Mouse (Mus musculus) mouse trophoblast stem cell (cell line): ENCODE results near the gene Zfp768.
"Not testable (repeated sequence)": the region's sequence is repeated elsewhere in the genome, so short reads cannot be mapped to it uniquely, and the experiment has no call there.

Experiments used
- in situ Hi-C, 2 experiments: fragments of 300-500 bp; cut with MseI, MboI; formaldehyde crosslinking; loops; 2 replicates in 1 of 2; 3 replicates in 1 of 2; pipeline ENCODE4 v1.15.1; 2025

The Zfp768 gene

DNA sequence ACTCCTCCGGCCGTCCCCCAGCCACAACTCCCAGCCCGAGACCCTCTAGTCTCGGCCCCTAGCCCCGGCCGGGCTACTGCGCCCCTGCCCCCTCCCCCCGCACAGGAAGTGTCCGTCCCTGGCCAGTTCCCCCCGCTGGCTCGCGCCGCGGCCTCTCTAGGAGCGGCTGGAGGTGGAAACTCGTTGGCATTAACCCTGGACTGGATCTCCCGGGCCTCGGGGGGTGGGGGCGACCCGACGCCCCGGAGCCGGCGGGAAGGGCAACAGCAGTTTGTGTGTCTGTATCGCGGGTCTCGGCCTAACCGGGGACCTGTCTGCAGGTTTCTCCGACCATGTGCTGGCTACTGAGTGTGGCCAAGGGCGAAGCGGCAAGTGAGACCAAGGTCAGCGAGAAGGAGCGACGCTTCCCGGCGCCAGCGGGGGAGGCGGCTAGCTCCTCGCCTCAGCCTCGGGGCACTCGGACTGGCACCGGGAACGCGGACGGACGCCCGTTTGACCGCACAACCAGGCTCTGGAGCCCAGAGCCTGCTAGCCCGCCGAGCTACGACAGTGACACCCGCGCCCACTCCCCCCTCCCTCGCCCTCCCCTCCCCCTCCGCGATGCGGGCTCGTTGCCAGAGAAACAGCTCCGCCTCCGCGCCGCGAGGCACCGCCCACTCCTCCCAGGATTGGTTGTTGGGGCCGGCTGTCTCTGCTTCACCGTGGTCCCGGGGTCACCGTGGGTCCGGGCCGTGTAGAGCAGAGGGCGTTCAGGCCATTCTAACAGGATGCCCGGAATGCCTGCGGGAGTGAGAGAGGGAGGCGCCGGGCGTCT lies at the start of gene Zfp768:
TSS of gene Zfp768 (minus strand) at position 78 of the 814 bp plus-strand sequence.
- in situ Hi-C loops, result no loop called here

DNA sequence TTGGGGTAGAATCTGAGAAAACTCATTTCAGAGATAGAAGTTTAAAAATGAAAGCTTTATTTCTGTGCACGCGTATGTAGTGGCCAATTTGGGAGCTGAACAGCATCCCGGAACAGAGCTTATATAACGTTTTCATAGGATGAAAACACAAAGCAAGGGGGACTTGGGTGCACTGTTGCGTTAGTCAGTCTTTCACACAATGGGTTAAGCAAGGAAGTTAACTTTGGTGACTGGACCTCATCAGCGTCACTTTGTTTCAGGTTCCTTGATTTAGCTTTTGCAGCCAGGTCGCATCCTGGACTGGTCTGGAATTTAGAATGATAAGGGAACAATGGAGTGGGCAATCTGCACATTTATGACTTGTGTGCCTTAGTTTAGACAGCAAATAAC lies 48.5 kb upstream of the Zfp768 start:
- in situ Hi-C loops, result no loop called here

DNA sequence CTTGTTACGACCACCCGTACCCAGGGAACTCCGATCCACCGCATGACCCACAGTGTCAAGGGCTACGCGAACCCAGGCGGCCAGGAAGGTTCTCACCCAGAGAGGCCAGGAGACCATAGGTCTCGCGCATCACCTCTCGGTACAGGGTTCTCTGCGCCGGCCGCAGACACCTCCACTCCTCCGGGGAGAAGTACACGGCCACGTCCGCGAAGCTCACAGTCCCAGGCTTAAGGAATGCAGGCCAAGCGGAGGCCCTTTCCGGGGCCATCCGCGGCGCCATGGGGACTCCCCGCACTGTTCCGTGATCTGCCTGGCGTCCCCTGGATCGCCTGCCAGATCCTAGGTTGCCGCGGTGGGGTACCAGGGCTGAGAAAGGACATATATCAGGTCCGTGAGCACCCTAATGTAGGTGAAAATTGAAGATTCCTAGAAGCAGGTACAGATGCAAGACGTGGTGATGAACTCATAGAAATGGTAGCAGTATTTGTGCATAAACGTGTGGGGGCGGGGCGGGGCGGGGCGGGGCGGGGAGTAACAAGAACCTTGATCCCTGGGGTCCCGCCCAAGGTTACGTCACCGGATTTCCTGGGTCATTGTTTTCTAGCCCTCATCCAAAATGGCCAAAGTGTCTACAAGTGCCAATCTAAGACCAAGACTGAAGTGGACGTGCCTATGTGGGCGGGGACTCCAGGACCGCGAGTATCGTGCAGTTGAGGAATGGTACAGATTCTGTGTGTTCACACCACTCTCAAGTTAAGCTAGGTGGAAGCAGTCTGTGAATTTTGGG lies 48.0 kb upstream of the Zfp768 start, which contains the start of gene E430018J23Rik:
TSS of gene E430018J23Rik (minus strand) at position 473 of the 787 bp plus-strand sequence.
- in situ Hi-C loops, result no loop called here

DNA sequence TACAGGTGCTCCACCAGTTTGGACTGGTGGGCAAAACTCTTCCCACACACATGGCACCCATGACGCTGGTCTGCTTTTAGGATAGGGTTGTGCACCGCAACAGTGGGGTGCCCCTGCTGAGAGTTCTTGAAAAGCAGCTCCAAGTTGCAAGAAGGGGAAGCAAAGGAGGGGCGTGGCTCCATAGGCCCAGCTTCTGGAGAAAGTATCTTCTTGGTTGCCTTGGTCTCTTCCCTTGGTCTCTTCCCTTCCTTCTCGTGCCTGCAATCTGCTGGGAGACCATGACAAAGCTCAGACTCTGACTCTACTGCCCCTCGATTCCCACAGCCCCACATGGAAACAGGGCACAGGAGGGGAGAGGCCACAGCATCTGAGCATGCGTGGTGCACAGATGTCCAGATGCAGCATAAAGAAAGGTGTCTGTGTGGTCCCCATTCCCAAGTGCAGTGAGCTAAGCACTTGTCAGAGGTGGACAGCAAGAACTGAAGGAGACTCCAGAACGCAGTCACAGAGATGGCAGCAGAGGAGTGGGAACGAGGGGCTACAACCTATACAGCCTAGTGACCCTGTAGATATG lies 46.9 kb upstream of the Zfp768 start:
- in situ Hi-C loops, result no loop called here

DNA sequence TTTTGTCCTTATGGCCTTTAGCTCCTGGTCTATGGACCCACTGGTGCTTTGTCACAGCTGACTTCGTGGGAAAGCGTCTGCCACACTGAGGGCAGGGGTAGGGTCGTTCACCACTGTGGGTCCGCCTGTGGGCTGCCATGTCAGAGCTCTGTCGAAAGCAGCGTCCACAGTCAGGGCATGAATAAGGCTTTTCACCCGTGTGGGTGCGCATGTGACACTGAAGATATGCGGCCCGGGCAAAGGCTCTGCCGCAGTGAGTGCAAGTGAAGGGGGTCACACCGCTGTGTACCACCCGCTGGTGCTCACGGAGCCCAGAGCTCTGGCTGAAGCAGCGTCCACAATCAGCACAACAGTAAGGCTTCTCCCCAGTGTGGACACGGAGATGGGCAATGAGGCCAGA lies 46.1 kb upstream of the Zfp768 start:
- in situ Hi-C loops, result no loop called here

DNA sequence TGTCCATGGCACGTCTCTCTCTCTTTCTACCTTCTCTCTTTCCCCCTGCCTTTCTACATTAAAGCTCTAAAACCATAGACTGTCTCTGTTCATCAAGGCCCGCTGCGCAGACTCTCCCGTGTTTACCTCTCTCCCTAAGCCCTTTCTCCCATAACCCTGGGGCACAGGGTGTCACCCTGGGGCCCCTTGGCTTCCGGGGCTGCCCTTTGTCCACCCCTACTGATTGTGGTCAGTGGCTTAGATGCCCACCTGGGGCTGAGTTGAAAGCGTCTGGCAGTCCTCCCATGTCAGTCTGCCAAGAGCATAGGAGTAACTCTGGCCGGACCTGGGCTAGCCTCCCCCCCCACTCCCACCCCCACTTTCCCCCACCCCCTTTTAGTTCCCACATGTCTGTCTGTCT lies 44.9 kb upstream of the Zfp768 start:
- in situ Hi-C loops, result no loop called here

DNA sequence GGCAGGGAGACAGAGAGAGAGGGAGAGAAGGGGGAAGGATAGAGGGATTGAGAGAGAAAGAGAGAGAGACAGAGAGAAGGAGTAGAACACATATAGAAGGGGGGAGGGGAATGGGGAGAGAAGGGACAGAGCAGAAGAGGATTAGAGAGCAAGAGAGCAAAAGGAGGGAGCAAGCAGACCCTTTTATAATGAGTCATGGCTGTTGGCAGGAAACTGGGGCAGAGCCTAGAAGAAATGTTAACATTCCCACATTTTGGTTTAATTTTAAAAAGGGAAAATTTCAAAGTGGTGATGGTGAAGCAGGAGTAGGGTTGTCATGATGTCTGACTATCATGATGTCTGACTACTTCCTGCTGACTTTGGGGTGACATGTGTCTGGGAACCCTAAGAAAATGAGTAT lies 42.8 kb upstream of the Zfp768 start:
- in situ Hi-C loops, result not testable (repeated sequence)

DNA sequence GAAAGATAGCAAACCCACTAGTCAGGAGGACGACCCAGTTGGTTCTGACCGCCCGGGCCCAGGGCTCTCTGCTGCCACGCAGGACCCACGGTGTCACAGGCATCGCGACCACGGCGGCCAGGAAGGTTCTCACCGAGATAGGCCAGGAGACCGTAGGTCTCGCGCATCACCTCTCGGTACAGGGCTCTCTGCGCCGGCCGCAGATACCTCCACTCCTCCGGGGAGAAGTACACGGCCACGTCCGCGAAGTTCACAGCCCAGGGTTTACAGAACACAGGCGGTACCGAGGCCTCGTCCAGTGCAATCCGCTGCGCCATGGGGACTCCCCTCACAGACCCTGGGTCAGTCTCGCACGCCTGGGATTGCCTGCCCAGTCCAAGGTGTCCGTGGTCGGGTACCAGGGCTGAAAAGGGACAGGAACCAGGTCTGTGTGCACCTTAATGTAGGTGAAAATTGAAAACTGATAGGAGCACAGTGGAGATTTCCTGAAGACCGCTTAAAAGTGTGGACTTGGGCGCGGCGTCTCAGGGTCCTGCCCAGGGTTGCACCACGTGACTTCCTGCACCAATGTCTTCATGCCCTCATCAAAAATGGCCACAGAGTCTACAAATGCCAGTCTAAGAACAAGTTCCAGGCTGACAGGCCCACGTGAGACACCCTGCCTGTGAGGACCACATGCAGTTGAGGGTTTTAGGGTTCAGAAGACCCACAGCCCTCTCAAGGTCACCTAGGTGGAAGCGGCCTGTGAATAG lies 41.4 kb upstream of the Zfp768 start, which contains the start of gene 9130019O22Rik:
TSS of gene 9130019O22Rik (minus strand) at position 526 of the 752 bp plus-strand sequence.
- in situ Hi-C loops, result no loop called here

DNA sequence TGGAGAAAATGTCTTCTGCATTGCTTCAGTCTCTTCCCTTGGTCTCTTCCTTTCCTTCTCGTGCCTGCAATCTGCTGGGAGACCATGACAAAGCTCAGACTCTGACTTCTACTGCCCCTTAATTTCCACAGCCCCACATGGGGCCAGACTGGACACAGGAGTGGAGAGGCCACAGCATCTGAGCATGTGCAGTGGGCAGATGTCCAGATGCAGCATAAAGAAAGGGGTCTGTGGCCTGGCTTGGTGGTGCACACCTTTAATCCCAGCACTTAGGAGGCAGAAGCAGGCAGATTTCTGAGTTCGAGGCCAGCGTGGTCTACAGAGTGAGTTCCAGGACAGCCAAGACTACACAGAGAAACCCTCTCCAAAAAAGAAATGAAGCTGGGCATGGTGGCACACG lies 40.2 kb upstream of the Zfp768 start:
- in situ Hi-C loops, result not testable (repeated sequence)

DNA sequence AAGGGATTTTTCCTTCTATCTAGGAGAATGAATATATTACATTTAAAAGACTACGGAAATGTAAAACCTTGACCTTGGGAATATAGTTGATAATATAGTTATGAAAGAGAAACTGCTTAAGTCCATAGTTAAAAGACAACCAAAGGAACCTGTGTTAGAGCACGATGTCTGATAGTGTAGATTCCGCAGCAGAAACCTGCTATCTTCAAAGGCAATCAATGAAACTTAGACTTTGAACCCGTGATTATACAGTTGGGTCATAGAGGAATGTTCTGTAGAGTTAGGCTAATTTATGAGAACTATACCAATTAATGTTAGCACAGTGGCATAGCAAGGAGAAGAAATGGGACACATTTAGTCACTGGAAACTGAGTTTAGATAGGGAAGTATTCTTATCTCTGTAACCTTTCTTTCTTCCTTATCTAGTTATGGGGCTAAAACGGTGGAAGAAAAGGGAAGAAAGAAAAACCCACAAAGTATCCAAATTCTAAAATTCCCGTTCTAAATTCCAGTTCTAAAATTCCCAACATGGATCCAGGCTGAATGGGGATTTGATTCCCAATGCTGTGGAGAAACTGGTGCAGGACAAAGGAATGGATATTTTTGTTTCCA lies 33.0 kb upstream of the Zfp768 start:
- in situ Hi-C loops, result no loop called here

DNA sequence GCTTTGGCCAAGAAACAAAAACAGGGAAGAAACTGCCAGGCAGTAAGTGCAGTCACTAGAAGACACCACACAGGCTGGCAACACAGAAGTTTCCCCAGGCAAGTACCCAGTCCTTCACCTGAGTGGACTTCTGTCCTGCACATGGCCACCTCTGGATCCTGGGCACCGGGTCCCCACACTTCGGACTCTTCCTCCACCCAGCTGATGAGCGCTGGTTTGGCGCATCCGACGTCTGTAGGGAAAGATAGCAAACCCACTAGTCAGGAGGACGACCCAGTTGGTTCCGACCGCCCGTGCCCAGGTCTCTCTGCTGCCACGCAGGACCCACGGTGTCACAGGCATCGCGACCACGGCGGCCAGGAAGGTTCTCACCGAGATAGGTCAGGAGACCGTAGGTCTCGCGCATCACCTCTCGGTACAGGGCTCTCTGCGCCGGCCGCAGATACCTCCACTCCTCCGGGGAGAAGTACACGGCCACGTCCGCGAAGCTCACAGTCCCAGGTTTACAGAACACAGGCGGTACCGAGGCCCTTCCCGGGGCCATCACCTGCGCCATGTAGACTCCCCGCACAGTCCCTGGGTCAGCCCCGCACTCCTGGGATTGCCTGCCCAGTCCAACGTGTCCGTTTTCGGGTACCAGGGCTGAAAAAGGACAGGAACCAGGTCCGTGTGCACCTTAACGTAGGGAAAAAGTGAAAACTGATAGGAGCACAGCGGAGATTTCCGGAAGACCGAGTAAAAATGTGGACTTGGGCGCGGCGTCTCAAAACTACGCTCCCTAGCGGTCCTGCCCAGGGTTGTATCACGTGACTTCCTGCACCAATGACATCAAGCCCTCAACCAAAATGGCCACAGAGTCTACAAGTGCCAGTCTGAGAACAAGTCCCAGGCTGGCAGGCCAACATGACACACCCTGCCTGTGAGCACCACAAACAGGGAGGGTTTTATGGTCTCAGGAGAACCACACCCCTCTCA lies 30.2 kb upstream of the Zfp768 start, which contains the start of gene Zfp747:
TSS of gene Zfp747 (minus strand) at position 780 of the 975 bp plus-strand sequence.
- in situ Hi-C loops, result not testable (repeated sequence)

DNA sequence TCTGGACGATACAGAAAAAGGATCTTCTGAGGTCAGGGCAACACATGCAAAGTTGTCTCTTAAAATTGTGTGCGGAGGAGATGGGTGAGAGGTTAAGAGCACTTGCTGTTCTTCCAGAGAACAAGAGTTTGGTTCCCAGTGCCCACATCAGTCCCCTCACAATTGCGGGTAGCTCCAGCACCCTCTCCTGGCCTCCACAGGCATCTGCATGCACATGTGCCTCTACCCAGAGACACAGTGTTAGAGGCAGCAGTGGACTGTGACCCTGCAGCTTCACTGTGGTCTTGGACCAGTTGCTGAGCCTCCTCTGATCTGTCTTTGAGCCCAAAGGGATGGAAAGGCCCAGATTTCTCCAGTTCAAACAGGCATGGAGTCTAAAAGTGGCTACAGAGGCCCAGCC lies 26.5 kb upstream of the Zfp768 start:
- in situ Hi-C loops, result not testable (repeated sequence)

DNA sequence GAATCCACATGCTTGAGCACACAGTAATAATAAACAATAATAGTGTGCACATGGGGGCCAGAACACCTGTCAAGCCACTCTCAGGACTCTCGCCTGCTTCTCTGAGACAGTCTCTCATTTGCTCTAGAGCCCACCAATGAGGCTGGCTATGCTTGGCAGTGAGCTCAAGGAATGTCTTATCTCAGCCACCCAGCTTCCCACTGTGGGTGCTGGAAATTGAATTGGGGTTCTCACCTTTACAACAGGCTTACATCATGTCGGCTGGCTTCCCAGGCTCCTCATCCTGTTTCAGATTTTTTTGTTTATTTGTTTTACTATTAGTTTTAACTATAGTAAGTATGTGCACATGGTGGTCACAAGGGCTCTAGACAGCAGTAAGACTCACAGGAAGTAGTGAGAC lies 25.8 kb upstream of the Zfp768 start:
- in situ Hi-C loops, result no loop called here

DNA sequence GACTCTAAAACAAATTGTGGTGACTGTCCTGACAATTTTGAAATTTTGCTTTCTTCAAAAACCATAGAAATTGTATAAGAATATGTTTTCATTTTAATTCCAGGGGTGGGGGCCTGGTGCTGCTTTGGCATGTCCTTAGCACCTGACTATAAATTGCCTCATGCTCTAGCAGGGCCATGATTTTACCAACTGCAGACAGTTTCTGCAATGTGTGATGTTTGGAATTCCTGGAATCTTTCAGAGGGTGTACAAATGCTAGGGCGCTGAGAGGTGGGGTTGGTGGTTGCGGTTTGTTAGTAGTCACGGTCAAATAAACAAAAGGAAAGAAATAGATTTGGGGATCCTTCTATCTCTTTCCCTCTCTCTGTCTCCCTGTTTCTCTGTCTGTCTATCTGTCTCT lies 20.9 kb upstream of the Zfp768 start:
- in situ Hi-C loops, result no loop called here

DNA sequence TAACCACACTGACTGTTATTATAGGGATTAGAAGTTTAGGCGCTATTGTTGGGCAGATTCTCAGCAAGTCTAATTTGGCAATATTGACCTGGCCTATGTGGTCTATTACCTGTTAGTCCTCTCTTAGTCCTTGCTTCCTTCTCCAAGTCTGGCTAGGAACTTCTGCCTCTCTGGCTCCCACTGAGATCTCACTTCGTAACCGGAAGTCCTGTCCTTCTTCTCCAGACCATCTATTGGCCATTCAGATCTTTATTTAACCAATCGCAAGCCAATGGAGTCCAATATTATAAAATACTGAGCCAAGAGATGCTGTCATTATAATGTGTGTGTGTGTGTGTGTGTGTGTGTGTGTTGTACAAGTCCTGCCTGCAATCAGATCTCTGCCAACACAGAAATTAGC lies 18.8 kb upstream of the Zfp768 start:
- in situ Hi-C loops, result no loop called here

DNA sequence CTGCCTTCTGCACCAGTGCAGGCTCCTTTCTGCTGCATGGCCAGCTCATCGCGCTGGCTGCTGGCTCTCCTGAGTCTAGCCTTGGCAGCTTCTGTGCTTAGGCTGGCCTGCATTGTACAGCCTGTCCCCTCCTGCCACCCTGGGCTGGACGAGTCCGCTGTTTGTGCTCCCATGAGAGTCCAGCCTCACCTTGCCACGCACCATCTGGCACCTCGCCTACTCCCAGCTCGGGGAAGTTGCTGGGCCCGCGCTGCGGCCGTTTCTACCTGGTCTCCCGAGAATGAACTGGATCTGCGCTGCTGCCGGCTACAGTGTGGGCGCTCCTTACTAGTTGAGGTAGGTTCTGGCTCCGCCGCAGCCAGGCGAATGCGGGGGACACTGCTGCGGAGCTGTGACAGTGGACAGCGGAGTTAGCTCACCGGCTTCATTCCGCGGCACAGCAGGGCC lies 18.1 kb upstream of the Zfp768 start:
- in situ Hi-C loops, result no loop called here

DNA sequence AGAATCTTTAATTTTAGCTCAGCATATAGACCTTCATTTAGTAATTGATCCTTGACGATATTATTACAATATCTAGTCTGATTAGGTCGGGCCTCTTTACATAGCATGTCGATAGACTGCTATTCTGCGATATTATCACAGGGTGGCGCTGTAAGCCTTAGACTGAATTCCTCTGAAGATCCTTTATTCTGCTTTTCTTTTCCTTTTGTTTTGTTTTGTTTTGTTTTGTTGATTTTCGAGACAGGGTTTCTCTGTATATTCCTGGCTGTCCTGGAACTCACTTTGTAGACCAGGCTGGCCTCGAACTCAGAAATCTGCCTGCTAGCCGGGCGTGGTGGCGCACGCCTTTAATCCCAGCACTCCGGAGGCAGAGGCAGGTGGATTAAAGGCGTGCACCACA lies 17.0 kb upstream of the Zfp768 start:
- in situ Hi-C loops, result not testable (repeated sequence)

DNA sequence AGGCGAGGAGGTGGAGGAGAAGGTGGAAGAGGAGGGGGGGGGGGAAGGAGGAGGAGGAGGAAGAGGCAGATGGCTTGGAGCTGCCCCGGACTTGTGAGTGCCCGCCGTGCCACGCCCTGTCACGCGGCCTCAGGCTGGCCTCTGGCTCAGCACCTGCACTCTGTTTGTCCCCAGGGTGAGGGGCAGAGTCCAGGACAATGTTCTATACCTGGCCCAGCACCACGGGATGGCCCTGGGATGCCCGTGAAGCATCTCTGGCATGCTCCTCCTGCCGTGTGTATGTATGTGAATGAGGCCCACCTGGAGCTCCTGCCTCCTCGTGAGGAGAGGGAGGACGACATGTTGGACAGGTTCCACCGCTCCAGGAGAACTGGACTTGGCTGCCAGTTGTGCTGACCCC lies 16.1 kb upstream of the Zfp768 start:
- in situ Hi-C loops, result no loop called here

DNA sequence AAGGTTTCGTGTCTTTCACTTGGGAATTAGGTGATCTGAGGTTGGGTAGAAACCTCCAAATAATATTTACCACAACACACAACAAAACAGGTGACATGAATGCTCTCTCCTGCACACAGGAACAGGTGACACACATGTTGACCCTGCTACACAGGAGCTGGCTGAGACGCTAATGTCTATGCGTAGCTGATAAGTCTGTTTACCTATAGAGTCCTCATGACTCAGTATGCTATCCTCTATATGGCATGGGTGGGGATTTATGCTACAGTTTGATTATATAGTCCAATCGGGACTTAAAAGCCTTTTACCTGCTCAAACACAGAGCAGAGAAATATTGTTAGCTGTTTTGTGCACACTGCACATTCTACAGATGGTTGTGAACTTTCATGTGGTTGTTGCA lies 14.9 kb upstream of the Zfp768 start:
- in situ Hi-C loops, result no loop called here

DNA sequence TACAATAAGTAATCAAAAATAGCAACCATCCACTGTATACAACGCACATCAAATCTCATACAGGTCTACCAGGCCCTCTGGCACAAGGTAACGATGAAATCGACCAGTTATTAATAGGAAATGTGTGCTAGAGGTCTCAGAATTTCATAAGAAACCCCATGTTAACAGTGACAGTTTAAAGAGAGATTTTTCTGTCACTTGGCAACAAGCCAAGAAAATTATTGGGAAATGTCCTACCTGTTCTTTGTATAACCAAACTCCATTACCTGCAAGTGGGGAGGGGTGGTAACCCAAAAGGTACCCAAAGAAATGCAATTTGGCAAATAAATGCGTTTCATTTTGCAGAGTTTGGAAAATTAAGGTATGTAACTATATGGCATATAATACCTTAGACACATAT lies 13.1 kb upstream of the Zfp768 start:
- in situ Hi-C loops, result no loop called here
